In genomic region chr2:146834314-146835201, GRCm38 (mm10) we compare ENCODE assay signal across 8 mouse cellular contexts. TPM values are rescaled to one million over a fixed set of nuclear protein-coding genes. Genes with fewer than 3 reads are reported as not detected.
A peak's percentile ranks its signal among the peaks of the same experiment; 100 is the strongest.
DNase-seq lines count a peak whose midpoint lies in the region; ATAC-seq lines count a peak whose summit lies in the region.

No protein-coding gene starts in this region.

- no peaks in the 10 kb centered on the region for H3K36me3 ChIP-seq in lung, embryonic 15.5 days
- H3K36me3 ChIP-seq in embryonic facial prominence, embryonic 10.5 days (replicated peaks) = no peaks in the 10 kb centered on the region
- H3K36me3 ChIP-seq in hindbrain, embryonic 10.5 days = no peaks in the 10 kb centered on the region
- H3K36me3 ChIP-seq in limb, embryonic 10.5 days = no peaks in the 10 kb centered on the region
- H3K36me3 ChIP-seq in neural tube, embryonic 11.5 days (ENCODE audit: control insufficient read depth, insufficient read depth, low read length) = no peaks in the 10 kb centered on the region

- H3K27ac ChIP-seq in lung, embryonic 15.5 days = no peak overlapping the region
- H3K27ac ChIP-seq in embryonic facial prominence, embryonic 10.5 days (replicated peaks) = peak overlapping the region; percentile 44
- H3K27ac ChIP-seq in hindbrain, embryonic 10.5 days = peak overlapping the region; percentile 85
- H3K27ac ChIP-seq in limb, embryonic 10.5 days = no peak overlapping the region
- H3K27ac ChIP-seq in neural tube, embryonic 11.5 days (ENCODE audit: low read depth, low read length) = peak overlapping the region; percentile 86

- under 1% methylated on average over 63 of the region's 63 CpGs for WGBS in lung, embryonic 15.5 days
- WGBS in embryonic facial prominence, embryonic 10.5 days = under 1% methylated on average over 63 of the region's 63 CpGs
- WGBS in hindbrain, embryonic 10.5 days = under 1% methylated on average over 63 of the region's 63 CpGs
- under 1% methylated on average over 63 of the region's 63 CpGs for WGBS in limb, embryonic 10.5 days
- WGBS in neural tube, embryonic 11.5 days = under 1% methylated on average over 63 of the region's 63 CpGs

- peaks cover 16% of the 10 kb centered on the region for H3K4me1 ChIP-seq in lung, embryonic 15.5 days
- peaks cover 42% of the 10 kb centered on the region for H3K4me1 ChIP-seq in embryonic facial prominence, embryonic 10.5 days
- peaks cover 63% of the 10 kb centered on the region for H3K4me1 ChIP-seq in hindbrain, embryonic 10.5 days (replicated peaks)
- H3K4me1 ChIP-seq in limb, embryonic 10.5 days = peaks cover 25% of the 10 kb centered on the region
- peaks cover 17% of the 10 kb centered on the region for H3K4me1 ChIP-seq in neural tube, embryonic 11.5 days (ENCODE audit: control insufficient read depth, insufficient read depth, low read length)

- H3K27me3 ChIP-seq in lung, embryonic 15.5 days = peaks cover 93% of the 10 kb centered on the region
- peaks cover 100% of the 10 kb centered on the region for H3K27me3 ChIP-seq in embryonic facial prominence, embryonic 10.5 days (replicated peaks; ENCODE audit: low read depth, poor library complexity, severe bottlenecking)
- H3K27me3 ChIP-seq in hindbrain, embryonic 10.5 days (ENCODE audit: insufficient read depth, poor library complexity, severe bottlenecking) = peaks cover 100% of the 10 kb centered on the region
- H3K27me3 ChIP-seq in limb, embryonic 10.5 days (ENCODE audit: low read depth, poor library complexity, severe bottlenecking) = peaks cover 100% of the 10 kb centered on the region
- H3K27me3 ChIP-seq in neural tube, embryonic 11.5 days (ENCODE audit: control insufficient read depth, insufficient read depth, low read length) = peaks cover 70% of the 10 kb centered on the region

- peak overlapping the region; percentile 20 for H3K4me3 ChIP-seq in lung, embryonic 15.5 days
- peak overlapping the region; percentile 48 for H3K4me3 ChIP-seq in embryonic facial prominence, embryonic 10.5 days
- H3K4me3 ChIP-seq in hindbrain, embryonic 10.5 days = peak overlapping the region; percentile 47
- peak overlapping the region; percentile 40 for H3K4me3 ChIP-seq in limb, embryonic 10.5 days
- peak overlapping the region; percentile 27 for H3K4me3 ChIP-seq in neural tube, embryonic 11.5 days (ENCODE audit: low read depth, low read length)

- H3K9ac ChIP-seq in lung, embryonic 15.5 days = no peak overlapping the region
- H3K9ac ChIP-seq in neural tube, embryonic 11.5 days (ENCODE audit: low read length) = peak overlapping the region; percentile 55

- ATAC-seq in lung, embryonic 15.5 days (ENCODE audit: borderline replicate concordance, extremely low read depth, low FRiP score, low TSS enrichment) = no peak; the same call in 1 of the 2 replicates
- ATAC-seq in neural tube, embryonic 11.5 days (ENCODE audit: insufficient read depth, low FRiP score, low TSS enrichment) = peak; percentile 84

- peak overlapping the region; percentile 49 for H3K4me2 ChIP-seq in lung, embryonic 15.5 days
- peak overlapping the region; percentile 43 for H3K4me2 ChIP-seq in neural tube, embryonic 11.5 days (ENCODE audit: low read depth)

- no peaks in the 10 kb centered on the region for H3K9me3 ChIP-seq in lung, embryonic 15.5 days
- no peaks in the 10 kb centered on the region for H3K9me3 ChIP-seq in embryonic facial prominence, embryonic 10.5 days
- no peaks in the 10 kb centered on the region for H3K9me3 ChIP-seq in hindbrain, embryonic 10.5 days
- H3K9me3 ChIP-seq in limb, embryonic 10.5 days (replicated peaks) = no peaks in the 10 kb centered on the region
- no peaks in the 10 kb centered on the region for H3K9me3 ChIP-seq in neural tube, embryonic 11.5 days (ENCODE audit: control insufficient read depth, low read length)

- no peak for DNase-seq in lung, postnatal 10 days
- peak; percentile 73 for DNase-seq in embryonic facial prominence, embryonic 10.5 days (ENCODE audit: low spot score)
- peak; percentile 86 for DNase-seq in hindbrain, embryonic 10.5 days (ENCODE audit: low spot score)
- peak; percentile 70 for DNase-seq in limb, embryonic 10.5 days (ENCODE audit: low spot score)
- DNase-seq in neural tube, embryonic 11.5 days (ENCODE audit: low spot score) = peak; percentile 90
- DNase-seq in T-cell, adult 2 months (ENCODE audit: low spot score) = no peak
- DNase-seq in spleen, adult 12 weeks (ENCODE audit: low spot score) = no peak

RNA-seq across cellular contexts. Expression of gene Kiz, which starts 21.1 kb away (rescaled TPM):
- polyA plus RNA-seq in lung, embryonic 15.5 days (2015; fragmentation: Nextera tagmentation; extraction: Ambion mirVana) = 29.5 and 34.9 TPM in 2 replicates
- polyA plus RNA-seq in embryonic facial prominence, embryonic 10.5 days (2016; fragmentation: Nextera tagmentation; extraction: Ambion mirVana) = 23.4 and 25.2 TPM in 2 replicates
- polyA plus RNA-seq in hindbrain, embryonic 10.5 days (2016; fragmentation: Nextera tagmentation; extraction: Ambion mirVana) = 23.6 and 23.9 TPM in 2 replicates
- 24.8 and 26.2 TPM in 2 replicates for polyA plus RNA-seq in limb, embryonic 10.5 days (2016; fragmentation: Nextera tagmentation; extraction: Ambion mirVana)
- 29.3 and 31.0 TPM in 2 replicates for polyA plus RNA-seq in neural tube, embryonic 11.5 days (2014; fragmentation: Nextera tagmentation; extraction: Ambion mirVana)

Comparison
In these comparisons a context has a peak if more than half of its experiments do, and no peak if none do; other contexts are left out.
1. H3K27ac ChIP-seq: peak in embryonic facial prominence, embryonic 10.5 days (single experiment), hindbrain, embryonic 10.5 days (single experiment) and neural tube, embryonic 11.5 days (single experiment); none in lung, embryonic 15.5 days (single experiment) and limb, embryonic 10.5 days (single experiment).
2. DNase-seq: peak in embryonic facial prominence, embryonic 10.5 days (single experiment), hindbrain, embryonic 10.5 days (single experiment), limb, embryonic 10.5 days (single experiment) and neural tube, embryonic 11.5 days (single experiment); none in lung, postnatal 10 days (single experiment), T-cell, adult 2 months (single experiment) and spleen, adult 12 weeks (single experiment).
3. Peak in every context shown above with its lines, with median percentiles within 50 percentile points of each other: H3K4me3 ChIP-seq.